Comparison of ENCODE assay signal across 16 mouse cellular contexts in the genomic region with DNA sequence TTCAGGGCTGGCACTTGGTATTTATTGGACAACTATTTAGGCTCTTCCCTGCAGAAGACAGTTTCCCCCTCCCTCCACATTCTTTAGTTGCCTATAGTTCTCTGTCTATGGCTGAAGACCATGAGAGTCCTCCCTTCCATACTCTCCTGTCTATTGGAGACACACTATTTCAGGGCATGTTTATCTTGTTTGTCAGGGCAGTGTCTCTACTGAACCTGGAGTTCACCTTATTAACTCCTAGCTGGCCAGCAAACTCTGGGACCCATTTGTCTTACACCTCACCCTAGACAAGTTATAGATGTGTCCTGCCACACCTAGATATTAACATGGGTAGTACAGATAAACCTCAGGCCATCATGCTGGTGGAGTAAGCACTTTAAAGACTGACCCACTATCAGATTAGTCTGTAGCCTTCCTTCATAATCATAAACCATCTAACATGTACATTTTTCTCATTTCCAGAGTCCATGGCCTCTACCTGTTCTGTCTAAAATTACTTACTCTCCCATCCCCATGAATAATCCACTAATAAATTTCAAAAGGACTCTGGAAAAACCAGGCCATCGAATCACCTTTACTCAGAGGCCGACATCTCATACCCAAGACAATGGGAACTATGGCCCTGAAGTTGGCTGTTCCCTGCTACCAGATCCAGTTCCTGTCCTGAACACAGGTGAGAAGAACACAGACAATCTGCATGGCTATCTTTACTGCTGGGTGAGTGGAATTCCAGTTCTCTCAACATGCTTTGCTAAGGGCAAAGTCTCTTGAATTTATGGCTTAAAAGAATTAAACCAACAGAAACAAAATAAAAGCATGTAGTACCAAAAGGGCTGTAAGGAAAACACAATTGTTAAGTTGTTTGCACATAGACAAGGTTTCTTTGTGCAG.
"Had no signal": no experiment of that assay in that cellular context is flagged by ENCODE, and none has a peak within 500 bp of the region (broad histone marks: within the 10 kb centered on the region; RNA-seq: fewer than 3 reads in every experiment).

No protein-coding gene starts in this region.

- H3K9me3 ChIP-seq: limb, embryonic 10.5 days; megakaryocyte, embryonic 14.5 days; midbrain, embryonic 12.5 days had no signal

- H3K27me3 ChIP-seq: megakaryocyte, embryonic 14.5 days; midbrain, embryonic 12.5 days had no signal

- H3K9ac ChIP-seq: midbrain, embryonic 12.5 days had no signal

- H3K27ac ChIP-seq: kidney, postnatal 0 days; limb, embryonic 10.5 days; midbrain, embryonic 12.5 days had no signal

- H3K4me2 ChIP-seq: midbrain, embryonic 12.5 days had no signal

- H3K4me3 ChIP-seq: limb, embryonic 10.5 days; megakaryocyte, embryonic 14.5 days; midbrain, embryonic 12.5 days had no signal

- DNase-seq: kidney, adult 9 months; kidney, postnatal 36 days; layer of hippocampus, adult 9-11 months; lung, adult 2 months; lung, postnatal 4 days; right cerebral cortex, postnatal 14 days; thymus, adult 18-20 months; thymus, postnatal 14 days had no signal

- ATAC-seq: hindbrain, embryonic 16.5 days; inflammation-experienced regulatory T-cells, adult 6 months; lung, postnatal 0 days; midbrain, embryonic 16.5 days had no signal
